Mouse (Mus musculus) liver, postnatal 0 days (tissue): ENCODE measurements around the gene S100a11. TPM values are rescaled to one million over a fixed set of nuclear protein-coding genes. Genes with fewer than 3 reads are reported as not detected.

ENCODE experiments used
- ATAC-seq: fragments of 200-750 bp; cut with Nextera tagmentation; 2 replicates; pipeline ENCODE4 v1.8.0; 2017; ENCODE audit warnings: mild to moderate bottlenecking, moderate library complexity
- DNase-seq: peaks from one replicate; pipeline ENCODE4 v3.0.0-alpha.2; 2016
- H3K27ac ChIP-seq: fragments of 300-500 bp; sonication (generic); 2 replicates; pipeline ENCODE4 v1.5.1; 2014; ENCODE audit warnings: antibody characterized with exemption, moderate library complexity, mild to moderate bottlenecking, low read depth
- H3K27me3 ChIP-seq: fragments of 300-500 bp; sonication (generic); 2 replicates; pipeline ENCODE4 v1.6.1; 2014; ENCODE audit warnings: low read length, control low read depth, mixed read lengths; ENCODE audit not compliant: insufficient read depth
- H3K36me3 ChIP-seq: fragments of 300-500 bp; sonication (generic); replicated peaks from 2 replicates; pipeline ENCODE4 v1.6.1; 2014; ENCODE audit warnings: mild to moderate bottlenecking, control low read depth, low read length, moderate library complexity, mixed read lengths; ENCODE audit not compliant: insufficient read depth
- H3K4me1 ChIP-seq: fragments of 300-500 bp; sonication (generic); 2 replicates; pipeline ENCODE4 v1.6.1; 2014; ENCODE audit warnings: antibody characterized with exemption, mild to moderate bottlenecking, control low read depth; ENCODE audit not compliant: insufficient read depth
- H3K4me2 ChIP-seq: fragments of 300-500 bp; sonication (generic); 2 replicates; pipeline ENCODE4 v1.6.1; 2014; ENCODE audit warnings: low read depth, mild to moderate bottlenecking, low read length, moderate library complexity, mixed read lengths
- H3K4me3 ChIP-seq: fragments of 300-500 bp; sonication (generic); 2 replicates; pipeline ENCODE4 v1.5.1; 2014; ENCODE audit warnings: low read depth, low read length
- H3K9ac ChIP-seq: fragments of 300-500 bp; sonication (generic); replicated peaks from 2 replicates; pipeline ENCODE4 v1.6.1; 2014; ENCODE audit warnings: mild to moderate bottlenecking, moderate library complexity
- H3K9me3 ChIP-seq: fragments of 300-500 bp; sonication (generic); 2 replicates; pipeline ENCODE4 v1.6.1; 2016; ENCODE audit warnings: mild to moderate bottlenecking, control low read depth, low read length, mixed read lengths
- CTCF ChIP-seq: sonication (generic); IDR thresholded peaks from 2 replicates; pipeline ENCODE4 v1.5.1; 2016; ENCODE audit warnings: antibody characterized with exemption, low read depth
- EP300 ChIP-seq: IDR thresholded peaks from 2 replicates; pipeline ENCODE4 v1.6.1; 2016; ENCODE audit warnings: antibody characterized with exemption, low read depth, mild to moderate bottlenecking
- WGBS: fragments of 180-500 bp; shearing (Covaris S2); extraction: QIAGEN DNeasy Blood & Tissue Kit; methylation state at CpG from one replicate; pipeline ENCODE4 v1.1.7; 2014; ENCODE audit not compliant: insufficient replicate concordance; 5-methylcytosine and 5-hydroxymethylcytosine counted together
- polyA plus RNA-seq: library from polyadenylated mRNA; unstranded; fragments of >200 nt; fragmentation: Nextera tagmentation; extraction: Ambion mirVana; gene quantifications from 2 replicates; pipeline ENCODE4 v1.2.1, GENCODE M21; 2015

S100a11 gene
- polyA plus RNA-seq, 1 experiment from 2014 or later = 336 TPM

DNA sequence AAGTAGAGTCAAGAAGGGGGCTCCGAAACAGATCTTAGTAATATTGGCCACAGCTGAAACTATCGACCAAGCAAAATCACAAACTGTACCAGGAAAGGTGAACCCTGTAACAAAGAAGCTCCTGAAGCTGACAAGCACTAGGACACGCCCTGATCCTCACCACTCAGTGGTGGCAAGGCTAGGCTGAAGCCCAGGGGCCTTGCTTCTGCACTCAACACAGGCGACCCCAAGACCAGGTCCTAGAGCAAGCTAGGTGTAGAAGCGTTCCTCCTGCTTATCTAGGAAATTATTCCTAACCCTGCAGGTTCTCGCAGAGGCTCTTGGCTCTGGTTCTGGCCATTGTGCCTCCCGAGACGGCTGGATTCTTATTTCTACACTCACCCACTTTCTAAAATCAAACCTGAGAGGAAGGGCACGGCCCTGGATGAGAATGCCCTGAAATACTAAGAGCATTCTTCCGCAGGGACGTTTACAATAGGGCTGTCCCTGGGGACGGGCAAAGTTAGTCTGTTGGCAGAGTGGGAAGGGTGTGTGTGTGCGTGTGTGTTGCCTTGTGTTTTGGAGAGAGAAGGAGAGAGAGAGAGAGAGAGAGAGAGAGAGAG, 34.2 kb downstream of the S100a11 start:
- peak; percentile 22 for ATAC-seq

DNA sequence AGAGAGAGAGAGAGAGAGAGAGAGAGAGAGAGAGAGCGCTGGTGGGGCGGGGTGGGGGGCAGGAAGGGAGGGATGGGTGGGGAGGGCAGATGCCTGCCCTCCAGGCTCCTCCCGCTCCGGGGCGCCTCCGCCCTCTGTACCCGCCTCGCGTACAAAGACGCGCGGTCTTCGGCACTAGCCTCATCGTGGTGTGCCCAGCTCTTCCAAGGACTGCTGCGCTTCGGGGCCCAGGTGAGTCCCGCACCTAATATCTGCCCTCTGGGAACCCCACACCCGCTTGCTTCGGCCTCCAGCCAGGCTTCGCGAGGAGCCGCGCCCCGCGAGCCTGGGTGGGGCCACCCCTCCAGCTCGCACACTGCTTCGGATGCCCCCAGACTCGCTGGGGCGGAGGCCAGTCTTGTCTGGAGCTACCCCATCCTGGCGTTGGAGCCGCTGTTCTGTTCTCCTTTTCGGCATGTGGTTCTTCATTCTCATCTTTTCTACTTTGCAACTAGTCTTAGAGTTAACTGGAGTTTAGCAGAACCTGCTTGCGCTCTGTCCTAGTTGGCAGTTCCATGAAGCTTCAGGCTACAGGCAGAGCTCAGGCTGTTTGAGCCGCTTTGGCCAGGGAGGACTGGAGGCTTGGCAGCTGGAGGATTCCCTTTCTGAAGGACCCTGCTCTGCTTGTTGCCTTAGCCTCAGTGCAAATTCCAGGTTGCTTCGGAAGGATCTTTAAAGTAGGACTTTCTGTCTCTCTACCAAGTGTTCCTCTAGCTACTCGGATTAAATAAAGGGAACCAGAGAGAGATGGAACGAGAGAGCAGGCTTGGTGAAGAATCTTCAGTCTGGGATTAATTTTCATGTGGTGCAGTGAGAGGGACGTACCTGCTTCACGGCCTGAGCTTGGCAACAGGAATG, 34.9 kb downstream of the S100a11 start, which contains the start of gene S100a10:
TSS of gene S100a10 (plus strand) at position 100 of the 897 bp plus-strand sequence.
- Histone ChIP-seq H3K4me2 (peak within 1 kb of the TSS; percentile 89), H3K4me1 (peaks cover 29% of the 10 kb centered on the region), H3K9me3 (no peaks in the 10 kb centered on the region), H3K36me3 (no peaks in the 10 kb centered on the region), H3K9ac (peak within 1 kb of the TSS; percentile 65), H3K27me3 (no peaks in the 10 kb centered on the region), H3K27ac (peak within 1 kb of the TSS; percentile 77), H3K4me3 (peak within 1 kb of the TSS; percentile 64)
- WGBS = 1% methylated on average over 35 of the region's 39 CpGs
- TF ChIP-seq CTCF (no peak), EP300 (no peak)
- ATAC-seq (peak; percentile 75), DNase-seq (peak; percentile 61)

More for the DNA sequence above, 34.2 kb downstream of the S100a11 start:
- 0 out of 2 replicates have a peak overlapping the region, but pooled peaks have one; percentile 13 for H3K9ac ChIP-seq
- peak overlapping the region; percentile 64 for H3K4me3 ChIP-seq
- TF ChIP-seq CTCF = no peak
- no peak for TF ChIP-seq EP300
- H3K27me3 ChIP-seq = no peaks in the 10 kb centered on the region
- no peaks in the 10 kb centered on the region for H3K36me3 ChIP-seq
- no peaks in the 10 kb centered on the region for H3K9me3 ChIP-seq
- no peak for DNase-seq
- 15% methylated on average over 13 of the region's 13 CpGs for WGBS
- H3K4me2 ChIP-seq = peak overlapping the region; percentile 89
- peaks cover 29% of the 10 kb centered on the region for H3K4me1 ChIP-seq
- peak overlapping the region; percentile 45; the same call in 1 of the 2 replicates for H3K27ac ChIP-seq

DNA sequence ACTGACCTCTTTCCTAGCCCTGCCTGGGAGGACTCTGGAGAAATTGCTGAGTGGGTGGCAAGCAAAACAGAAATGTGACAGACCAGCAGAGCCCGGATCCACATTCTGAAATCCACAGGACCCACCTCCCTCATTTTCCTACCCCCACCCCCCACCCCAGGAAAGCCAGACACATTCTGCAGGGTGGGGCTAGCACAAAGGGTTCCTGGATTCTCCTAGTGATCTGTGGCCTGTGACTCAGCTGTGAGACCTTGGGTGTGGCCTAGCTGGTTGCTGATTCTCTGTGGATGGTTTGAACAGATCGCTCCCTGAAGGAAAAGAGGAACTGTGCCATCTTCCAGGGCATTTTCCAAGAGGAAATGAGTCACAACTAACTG, 35.6 kb downstream of the S100a11 start:
- peak; percentile 38 for ATAC-seq
- Histone ChIP-seq H3K9me3 (no peaks in the 10 kb centered on the region), H3K4me1 (peaks cover 29% of the 10 kb centered on the region), H3K4me3 (peak overlapping the region; percentile 64), H3K36me3 (peaks cover under 1% of the 10 kb centered on the region; the same call in 1 of the 2 replicates), H3K27me3 (no peaks in the 10 kb centered on the region), H3K27ac (peak overlapping the region; percentile 77), H3K4me2 (peak overlapping the region; percentile 89), H3K9ac (peak overlapping the region; percentile 65)
- DNase-seq = peak; percentile 32
- 8% methylated on average over 2 of the region's 2 CpGs for WGBS
- TF ChIP-seq EP300 = no peak
- TF ChIP-seq CTCF = no peak

DNA sequence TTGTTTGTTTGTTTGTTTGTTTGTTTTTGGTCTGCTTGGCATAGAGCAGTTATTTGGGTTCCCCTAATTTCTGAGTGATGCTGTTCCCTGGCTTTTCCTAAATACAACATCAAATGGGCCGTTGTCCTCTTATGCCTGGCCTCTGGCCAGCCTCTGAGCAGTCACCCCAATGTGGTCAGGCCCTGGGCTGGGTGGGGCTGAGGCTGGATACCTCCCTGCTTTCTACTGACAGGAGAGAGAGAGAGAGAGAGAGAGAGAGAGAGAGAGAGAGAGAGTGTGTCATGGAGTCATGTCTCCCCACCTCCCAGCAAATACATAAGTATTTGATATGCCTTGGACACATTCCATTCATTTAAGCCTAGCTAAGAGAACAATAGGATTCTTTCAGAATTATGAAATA, 36.3 kb downstream of the S100a11 start:
- Histone ChIP-seq H3K9me3 (no peaks in the 10 kb centered on the region), H3K4me1 (peaks cover 29% of the 10 kb centered on the region), H3K4me2 (peak overlapping the region; percentile 89), H3K9ac (no peak overlapping the region), H3K27me3 (no peaks in the 10 kb centered on the region), H3K27ac (no peak overlapping the region), H3K36me3 (peaks cover 8% of the 10 kb centered on the region; the same call in 1 of the 2 replicates), H3K4me3 (peak overlapping the region; percentile 64; the same call in 1 of the 2 replicates)
- 40% methylated on average over 1 of the region's 1 CpGs for WGBS
- no peak for ATAC-seq
- no peak for DNase-seq
- TF ChIP-seq CTCF = no peak
- TF ChIP-seq EP300 = no peak

DNA sequence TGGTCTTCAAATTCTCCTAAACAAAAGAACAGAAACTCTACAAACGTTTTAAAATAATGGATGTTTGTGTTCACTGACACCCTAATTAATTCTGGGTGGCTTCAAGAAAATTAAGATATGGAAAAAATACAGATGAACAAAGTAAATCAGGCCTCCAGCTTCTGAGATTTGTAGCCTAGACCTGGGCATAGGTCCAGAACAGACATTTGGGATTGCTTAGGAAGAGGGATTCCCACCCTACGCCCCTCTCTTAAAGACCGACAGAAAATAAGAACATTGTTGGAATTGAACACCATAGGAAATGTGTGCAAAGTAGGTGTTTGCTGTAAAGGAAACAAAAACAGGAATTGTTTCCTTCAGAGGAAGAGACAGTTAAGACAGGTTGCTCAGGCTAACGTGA, 37.2 kb downstream of the S100a11 start:
- Histone ChIP-seq H3K27me3 (no peaks in the 10 kb centered on the region), H3K9me3 (no peaks in the 10 kb centered on the region), H3K36me3 (peaks cover 13% of the 10 kb centered on the region), H3K4me1 (peaks cover 23% of the 10 kb centered on the region), H3K4me2 (no peak overlapping the region), H3K9ac (no peak overlapping the region), H3K4me3 (no peak overlapping the region), H3K27ac (no peak overlapping the region)
- ATAC-seq = no peak
- WGBS = 62% methylated on average over 4 of the region's 4 CpGs
- TF ChIP-seq EP300 (no peak), CTCF (no peak)
- no peak for DNase-seq

DNA sequence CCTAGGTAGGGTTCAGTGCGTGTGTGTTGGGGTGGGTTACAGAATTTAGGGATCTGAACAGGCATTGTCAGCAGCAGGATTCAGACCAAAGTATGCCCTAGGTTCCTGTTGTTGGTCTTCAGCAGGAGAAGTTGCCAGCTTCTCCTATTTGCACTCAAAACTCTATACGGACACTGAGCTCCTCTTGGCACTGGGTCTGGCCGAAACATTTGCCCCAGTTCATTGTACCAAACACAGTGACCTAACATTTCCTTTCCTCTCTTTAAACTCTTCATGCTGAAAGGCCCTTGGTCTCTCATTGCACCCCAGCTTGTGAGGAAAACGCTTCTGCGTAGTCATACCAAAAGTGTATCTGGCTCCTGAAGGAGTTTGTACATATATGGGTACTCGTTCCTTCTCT, 39.7 kb downstream of the S100a11 start:
- 0 out of 2 replicates have a peak, but pooled peaks cover 6% of the 10 kb centered on the region for H3K4me1 ChIP-seq
- H3K27me3 ChIP-seq = no peaks in the 10 kb centered on the region
- ATAC-seq (no peak), DNase-seq (no peak)
- H3K9ac ChIP-seq = no peak overlapping the region
- no peak overlapping the region for H3K4me2 ChIP-seq
- no peak overlapping the region for H3K27ac ChIP-seq
- 79% methylated on average over 6 of the region's 6 CpGs for WGBS
- no peaks in the 10 kb centered on the region for H3K9me3 ChIP-seq
- TF ChIP-seq CTCF (no peak), EP300 (no peak)
- H3K36me3 ChIP-seq = peaks cover 13% of the 10 kb centered on the region
- H3K4me3 ChIP-seq = no peak overlapping the region
